Mouse (Mus musculus) heart, embryonic 13.5 days (tissue): ENCODE measurements around the gene Arid3c. TPM values are rescaled to one million over a fixed set of nuclear protein-coding genes. Genes with fewer than 3 reads are reported as not detected.

Experiments
- polyA plus RNA-seq: library from polyadenylated mRNA; unstranded; fragments of >200 nt; fragmentation: Nextera tagmentation; extraction: Ambion mirVana; gene quantifications from 2 replicates; pipeline ENCODE4 v1.2.1, GENCODE M21; 2015

Gene Arid3c
- polyA plus RNA-seq, 1 experiment from 2014 or later, result not detected

Other genes with a start within 250 kb of the Arid3c start
- 2.0 and 2.2 TPM in 2 replicates for gene AI464131, start 228.1 kb downstream of the Arid3c start, polyA plus RNA-seq
- gene 1110017D15Rik, start 213.8 kb downstream of the Arid3c start, polyA plus RNA-seq, result 0.44 TPM in 1 of 2 replicates, not detected in the other
- gene Fam219a, start 161.6 kb downstream of the Arid3c start, polyA plus RNA-seq, result 2.3 TPM in 2 replicates
- gene Dnaic1, start 161.4 kb downstream of the Arid3c start, polyA plus RNA-seq, result 2.1 and 2.2 TPM in 2 replicates
- gene Enho, start 90.8 kb downstream of the Arid3c start, polyA plus RNA-seq, result 3.9 and 5.6 TPM in 2 replicates
- gene Cntfr, start 34.1 kb downstream of the Arid3c start, polyA plus RNA-seq, result 2.5 and 3.9 TPM in 2 replicates
- 137 and 146 TPM in 2 replicates for gene Il11ra1, start 31.2 kb downstream of the Arid3c start, polyA plus RNA-seq
- gene Rpp25l, start 17.6 kb downstream of the Arid3c start, polyA plus RNA-seq, result 45.1 and 50.4 TPM in 2 replicates
- gene Dctn3, start 8.0 kb downstream of the Arid3c start, polyA plus RNA-seq, result 128 and 139 TPM in 2 replicates
- gene Galt, start 24.1 kb upstream of the Arid3c start, polyA plus RNA-seq, result 54.1 and 61.6 TPM in 2 replicates
- 63.3 and 69.8 TPM in 2 replicates for gene Sigmar1, start 25.0 kb upstream of the Arid3c start, polyA plus RNA-seq
- 44.5 and 49.3 TPM in 2 replicates for gene Ccl27a, start 43.1 kb upstream of the Arid3c start, polyA plus RNA-seq
- gene Gm21541, start 172.5 kb upstream of the Arid3c start, polyA plus RNA-seq, result 1.8 TPM in 1 of 2 replicates, not detected in the other
- 1.7 and 1.8 TPM in 2 replicates for gene Gm20878, start 210.4 kb upstream of the Arid3c start, polyA plus RNA-seq
- 0.11 and 0.15 TPM in 2 replicates for gene Fam205a4, start 234.9 kb upstream of the Arid3c start, polyA plus RNA-seq